Mouse (Mus musculus) urinary bladder, adult 18-20 months (tissue): ENCODE data around the gene Zfp36l1.

Experiments used
- DNase-seq, 2 experiments: peaks; one replicate each; pipeline ENCODE4 v3.0.0; 2022; ENCODE audit warnings: low spot score in 2 of 2, mixed read lengths in 2 of 2

Zfp36l1 gene

DNA sequence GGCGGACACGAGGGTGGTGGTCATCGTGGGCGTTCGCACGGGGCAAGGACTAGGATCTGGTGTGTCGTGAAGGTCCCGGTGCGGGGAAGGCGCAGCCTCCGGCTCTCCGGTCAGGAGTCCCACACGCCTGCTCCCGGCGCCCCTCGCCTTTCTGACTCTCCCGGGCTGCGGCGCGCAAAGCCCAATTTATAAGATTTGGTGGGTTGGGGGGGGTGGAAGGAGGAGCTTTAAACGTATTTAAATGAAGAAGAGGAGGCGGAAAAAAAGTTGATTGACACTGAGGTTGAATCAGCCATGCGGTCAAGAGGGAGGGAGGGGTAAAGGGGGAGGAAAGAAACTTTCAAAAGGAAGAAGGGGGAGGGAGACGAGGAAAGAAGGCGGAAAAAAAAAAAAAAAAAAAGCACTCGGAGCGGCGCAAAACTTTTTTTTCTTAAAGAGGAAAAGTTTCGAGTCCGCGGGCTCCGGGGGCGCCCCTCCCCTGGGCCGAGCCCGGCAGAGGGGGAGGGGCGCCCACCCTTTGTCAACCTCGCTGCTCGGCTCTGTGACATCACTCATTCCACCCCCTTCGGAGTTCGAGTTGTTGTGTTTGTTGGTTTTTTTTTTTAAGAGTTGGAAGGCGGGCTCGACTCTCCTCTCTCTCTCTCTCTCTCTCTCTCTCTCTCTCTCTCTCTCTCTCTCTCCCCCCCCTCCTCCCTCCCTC is at the start of gene Zfp36l1:
TSS of gene Zfp36l1 (minus strand) at position 162 of the 700 bp plus-strand sequence.
- DNase-seq: peak; percentile 93 to 95

DNA sequence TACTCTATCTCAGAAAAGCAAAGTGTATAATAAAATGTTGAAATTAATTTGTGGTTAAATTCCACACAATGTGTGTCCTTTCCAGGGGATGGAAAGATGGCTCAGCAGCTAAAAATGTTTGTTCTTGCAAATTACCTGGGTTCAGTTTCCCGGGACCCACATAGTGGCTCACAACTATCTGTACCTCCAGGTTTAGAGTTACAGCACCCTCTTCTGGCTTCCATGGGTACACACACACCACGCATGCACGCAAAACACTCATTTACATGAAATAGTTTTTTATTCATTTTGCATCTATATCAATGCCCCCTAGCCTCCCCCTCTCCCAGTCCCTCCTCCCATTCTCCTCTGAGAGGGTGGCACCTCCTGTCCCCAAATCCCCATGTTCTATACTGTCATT is 49.6 kb upstream of the Zfp36l1 start:
- DNase-seq: no peak

DNA sequence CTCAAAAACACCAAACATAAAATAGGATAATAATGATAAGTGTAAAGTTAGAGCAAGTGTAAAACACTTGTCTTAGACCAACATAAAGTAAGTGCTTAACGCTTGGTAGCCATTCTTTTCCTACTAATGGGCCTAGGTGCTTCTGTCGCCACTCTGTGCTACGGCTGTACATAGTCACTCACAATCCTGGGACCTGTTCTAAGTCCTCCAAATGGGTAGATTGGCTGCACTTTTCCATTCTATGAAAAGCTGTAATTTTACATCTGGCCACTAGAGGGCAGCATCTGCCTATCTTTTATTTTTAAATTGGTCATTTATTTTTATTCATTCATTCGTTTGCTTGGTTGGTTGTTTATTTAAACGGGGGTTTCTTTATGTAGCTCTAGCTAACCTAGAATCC is 44.9 kb upstream of the Zfp36l1 start:
- no peak for DNase-seq

DNA sequence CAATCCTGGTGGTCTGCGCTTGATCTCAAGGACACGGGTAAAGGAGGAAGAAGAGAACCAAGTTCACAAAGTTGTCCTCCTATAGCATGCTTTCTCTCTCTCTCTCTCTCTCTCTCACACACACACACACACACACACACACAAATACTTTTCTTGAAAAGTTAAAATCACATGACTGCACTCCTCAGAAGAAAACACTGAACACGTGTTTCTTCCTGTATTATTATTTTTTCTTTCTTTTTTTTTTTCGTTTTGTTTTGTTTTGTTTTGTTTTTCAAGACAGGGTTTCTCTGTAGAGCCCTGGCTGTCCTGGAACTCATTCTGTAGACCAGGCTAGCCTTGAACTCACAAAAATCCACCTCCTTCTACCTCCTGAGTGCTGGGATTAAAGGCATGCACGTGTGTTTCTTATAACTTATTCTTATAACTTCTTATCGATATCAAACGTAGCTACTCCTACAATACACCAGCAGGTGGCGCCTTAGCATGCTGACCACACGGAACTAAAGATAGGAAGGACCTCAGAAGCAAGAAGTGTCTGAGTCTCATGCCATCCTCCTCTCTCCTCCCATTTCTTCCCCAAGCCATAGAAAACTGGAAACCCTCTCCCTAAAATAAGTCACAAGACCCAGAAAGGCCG is 41.0 kb upstream of the Zfp36l1 start:
- no peak for DNase-seq

- no peak for DNase-seq
These were observed 40.3 kb upstream of the Zfp36l1 start for GRCm38 (mm10) chr12:80153078-80153477.

DNA sequence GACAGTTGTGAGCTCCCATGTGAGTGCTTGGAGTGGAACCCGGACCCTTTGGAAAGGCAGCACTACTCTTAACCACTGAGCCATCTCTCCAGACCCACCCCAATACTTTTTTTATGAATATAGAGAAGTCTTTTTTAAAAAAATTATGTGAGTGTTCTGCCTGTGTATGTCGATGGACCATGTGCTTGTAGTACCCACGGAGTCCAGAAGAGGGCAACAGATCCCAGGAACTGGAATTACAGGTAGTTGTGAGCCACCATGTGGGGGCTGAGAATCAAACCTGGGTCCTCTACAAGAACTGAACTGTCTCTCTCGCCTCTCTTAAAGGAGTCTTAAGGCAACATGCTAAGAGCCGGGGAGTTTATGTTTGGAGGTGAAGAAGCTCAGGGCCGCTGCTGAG is 39.0 kb upstream of the Zfp36l1 start:
- DNase-seq: no peak

DNA sequence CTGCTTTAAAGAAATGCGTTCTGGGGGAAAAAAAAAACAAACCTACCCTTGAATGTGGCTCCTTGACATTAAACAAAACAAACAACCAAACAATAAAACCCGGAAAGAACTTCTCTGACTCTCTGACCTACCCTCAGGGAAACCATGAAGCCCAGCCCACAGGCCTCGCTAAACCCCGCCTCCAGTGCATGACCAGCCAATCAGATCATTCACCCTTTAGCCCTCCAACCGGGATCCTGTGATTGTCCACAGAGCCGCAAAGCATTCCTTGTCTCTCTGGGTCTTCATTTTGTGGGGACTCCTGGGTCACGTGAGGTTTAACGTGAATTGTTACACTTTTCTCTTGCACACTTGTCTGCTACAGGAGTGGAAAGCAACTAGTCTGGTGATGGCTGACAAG is 37.8 kb upstream of the Zfp36l1 start:
- DNase-seq: no peak

DNA sequence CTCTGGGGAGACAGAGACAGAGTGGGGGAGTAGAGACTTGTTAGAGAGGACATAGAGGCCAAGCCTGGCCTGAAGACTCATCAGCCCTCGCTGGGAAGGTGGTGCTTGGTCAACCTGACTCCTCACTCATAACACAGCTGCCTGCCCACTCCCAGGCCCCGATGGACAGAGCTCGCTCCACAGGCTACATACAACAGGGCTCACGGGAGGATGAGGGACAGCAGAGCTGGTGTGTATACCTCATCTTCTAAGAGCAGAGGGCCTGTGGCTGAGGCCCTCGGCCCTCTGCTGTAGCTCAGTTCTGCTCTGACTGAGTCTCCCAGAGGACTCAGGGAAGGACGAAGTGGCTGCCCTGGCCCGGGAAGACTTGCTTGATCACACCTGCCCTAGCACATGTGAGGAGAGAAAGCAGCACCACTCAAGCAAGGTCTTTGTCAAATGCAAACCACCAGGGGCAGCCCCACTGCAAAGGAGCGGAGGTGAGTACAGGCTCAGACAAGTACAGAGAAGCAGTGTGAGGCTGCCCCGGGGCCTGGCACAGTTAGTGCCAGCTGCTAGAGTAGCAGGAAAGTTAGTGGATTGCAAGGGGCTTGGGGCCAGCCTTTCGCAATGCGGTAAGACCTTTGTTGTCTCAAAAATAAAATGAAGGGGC is 34.9 kb upstream of the Zfp36l1 start:
- DNase-seq: no peak

DNA sequence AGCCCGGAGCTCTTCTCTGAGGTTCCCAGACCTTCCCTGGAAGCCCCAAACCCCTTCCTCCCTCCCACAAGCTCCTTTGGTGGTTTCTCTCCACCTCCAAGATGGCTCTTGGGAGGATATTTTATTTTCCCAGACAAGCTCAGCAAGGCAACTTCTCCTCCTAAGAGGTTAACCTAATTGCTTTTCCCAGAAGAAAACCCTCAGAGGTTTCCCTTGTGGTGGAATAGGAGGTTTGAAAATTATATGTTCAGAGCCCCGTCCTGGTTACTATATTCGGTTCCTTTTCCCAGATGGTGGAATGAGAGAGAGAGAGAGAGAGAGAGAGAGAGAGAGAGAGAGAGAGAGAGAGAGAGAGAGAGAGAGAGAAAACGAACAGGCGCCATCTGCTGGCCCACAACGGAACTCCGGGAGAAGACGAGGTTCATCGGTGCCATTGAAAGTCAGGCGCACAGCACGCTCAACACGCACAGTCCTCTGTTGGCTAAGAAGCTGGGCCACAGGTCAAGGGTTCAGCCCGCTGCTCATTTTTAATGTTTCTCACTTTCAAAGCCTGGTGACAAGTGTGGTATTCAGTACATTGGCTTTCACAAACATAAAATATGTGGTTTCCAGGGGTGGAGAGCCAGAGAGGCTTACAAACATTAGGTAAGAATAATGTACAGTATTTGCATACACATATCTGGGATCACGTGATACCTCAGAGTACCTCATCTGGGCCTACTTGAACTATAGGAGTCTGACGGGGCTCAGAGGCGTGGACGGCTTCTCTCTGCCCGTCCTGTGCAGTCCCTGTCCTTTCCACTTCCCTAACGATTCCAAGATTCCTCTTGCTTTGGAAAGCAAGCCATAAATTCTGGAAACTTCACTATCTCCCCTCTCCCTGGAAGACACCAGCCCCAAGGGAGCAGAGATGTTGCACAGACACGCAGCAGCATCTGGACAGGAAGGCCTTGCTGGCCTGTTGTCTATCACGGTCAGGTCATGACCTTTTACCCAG is 33.7 kb upstream of the Zfp36l1 start:
- DNase-seq: peak; percentile 37 to 55

- DNase-seq: no peak
These were observed 32.6 kb upstream of the Zfp36l1 start for GRCm38 (mm10) chr12:80145365-80145764.

DNA sequence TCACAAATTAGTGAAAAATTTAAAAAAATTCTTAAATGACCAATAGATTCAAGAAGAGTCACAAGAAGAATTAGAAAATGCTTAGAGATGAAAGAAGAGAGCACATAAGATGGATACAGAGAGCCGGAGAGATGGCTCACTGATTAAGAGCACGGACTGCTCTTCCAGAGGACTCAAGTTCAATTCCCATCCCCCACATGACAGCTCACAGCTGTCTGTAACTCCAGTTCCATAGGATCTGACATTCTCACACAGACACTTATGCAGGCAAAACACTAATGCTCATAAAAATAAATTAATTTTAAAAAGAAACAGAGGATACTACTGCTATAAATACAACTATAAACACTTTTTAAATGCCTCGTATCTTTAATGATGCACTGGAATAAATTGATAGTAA is 32.0 kb upstream of the Zfp36l1 start:
- no peak for DNase-seq

DNA sequence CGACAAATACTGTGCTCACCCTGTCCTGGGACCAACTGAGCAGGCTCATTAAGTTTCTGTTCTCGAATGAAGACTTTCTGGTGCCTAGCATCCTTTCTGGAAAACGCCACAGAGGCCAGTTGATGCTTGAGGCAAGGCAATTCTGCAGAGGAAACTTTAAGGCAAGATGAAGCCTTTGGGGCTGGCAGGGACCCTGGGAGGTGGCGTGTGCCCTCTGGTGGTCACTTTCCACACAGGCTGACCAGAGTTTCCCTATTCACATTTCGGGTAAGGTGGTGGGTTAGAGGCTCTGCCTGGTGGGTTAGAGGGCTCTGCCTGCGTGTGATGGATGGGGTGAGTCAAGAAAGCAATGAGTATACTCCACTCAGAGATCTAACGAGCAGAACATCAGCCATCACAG is 28.7 kb upstream of the Zfp36l1 start:
- no peak for DNase-seq

DNA sequence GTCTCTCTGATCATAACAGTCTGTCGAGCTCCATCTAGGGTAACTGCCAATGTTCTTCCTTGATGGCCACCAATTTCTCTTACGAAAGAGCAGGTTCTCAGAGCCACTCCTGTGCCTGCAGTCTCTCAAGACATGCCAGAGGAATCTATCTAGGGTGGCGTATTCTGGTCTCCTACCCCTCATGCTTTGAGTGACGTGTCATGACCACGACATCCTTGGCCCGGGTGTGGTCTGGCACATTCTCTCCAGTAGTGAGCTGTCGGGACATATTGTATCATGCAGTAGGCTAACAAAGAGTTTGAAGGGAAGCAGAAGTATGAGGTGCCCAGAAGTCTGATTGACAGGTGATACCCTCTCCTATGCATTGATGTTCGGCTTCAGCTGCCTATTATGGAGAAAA is 28.2 kb upstream of the Zfp36l1 start:
- DNase-seq: no peak

GRCm38 (mm10) chr12:80137744-80138143 is 24.9 kb upstream of the Zfp36l1 start:
- DNase-seq: no peak

DNA sequence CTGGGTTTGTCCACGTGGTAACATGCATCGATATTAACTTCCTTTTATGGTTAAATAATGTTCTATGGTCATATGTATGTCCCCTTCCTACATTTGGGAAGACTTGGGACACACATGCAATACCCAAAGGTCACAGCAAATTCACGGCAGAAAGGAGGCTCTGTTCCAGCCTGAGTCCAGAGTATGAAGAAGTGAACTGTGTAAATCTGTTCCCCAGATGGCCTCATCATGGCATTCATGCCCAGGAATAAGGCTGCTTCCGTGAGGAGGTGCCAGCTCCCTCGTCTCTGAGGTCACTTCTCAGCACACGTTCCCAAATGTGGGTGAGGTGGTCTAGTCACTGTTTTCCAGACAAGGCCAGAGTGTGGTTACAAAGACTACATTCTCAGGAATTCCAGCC is 24.4 kb upstream of the Zfp36l1 start:
- no peak for DNase-seq

DNA sequence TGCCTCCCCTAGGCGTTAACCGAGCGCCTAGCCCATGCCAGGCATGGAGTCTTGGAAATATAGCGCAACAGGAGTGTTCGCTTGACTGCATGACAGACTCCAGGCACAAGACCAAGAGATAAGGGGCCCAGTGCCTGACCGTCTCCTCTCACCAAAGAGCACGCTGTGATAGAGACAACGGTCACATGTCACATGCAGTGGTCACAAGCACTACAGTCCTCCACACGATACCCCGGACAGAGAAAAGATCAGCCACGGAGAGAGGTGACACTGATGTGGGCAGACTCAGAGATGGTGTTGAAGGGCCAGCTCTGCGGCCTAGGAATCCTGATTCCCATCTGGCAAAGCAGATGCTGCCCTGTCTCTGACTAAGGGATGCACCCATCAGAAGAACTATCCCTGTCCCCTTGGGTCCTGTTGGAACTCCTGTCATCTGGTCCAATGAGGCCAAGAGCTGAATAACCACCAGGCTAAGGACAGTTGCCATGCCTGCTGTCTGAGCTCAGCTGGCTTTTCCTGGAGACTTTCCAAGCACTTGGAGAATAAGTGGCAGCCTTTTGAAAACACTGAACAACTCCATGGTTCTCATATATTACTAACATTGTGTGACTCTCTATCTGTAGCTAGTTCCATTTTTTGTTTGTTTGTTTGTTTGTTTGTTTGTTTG is 23.6 kb upstream of the Zfp36l1 start:
- no peak for DNase-seq

- no peak for DNase-seq
These were observed 22.4 kb upstream of the Zfp36l1 start for GRCm38 (mm10) chr12:80135173-80135572.

- no peak for DNase-seq
These were observed 20.3 kb upstream of the Zfp36l1 start for GRCm38 (mm10) chr12:80133011-80133545.

GRCm38 (mm10) chr12:80132250-80133003 is 19.6 kb upstream of the Zfp36l1 start:
- DNase-seq: peak; percentile 83 to 87
